8 mouse cellular contexts compared by ENCODE assay signal in the genomic region with DNA sequence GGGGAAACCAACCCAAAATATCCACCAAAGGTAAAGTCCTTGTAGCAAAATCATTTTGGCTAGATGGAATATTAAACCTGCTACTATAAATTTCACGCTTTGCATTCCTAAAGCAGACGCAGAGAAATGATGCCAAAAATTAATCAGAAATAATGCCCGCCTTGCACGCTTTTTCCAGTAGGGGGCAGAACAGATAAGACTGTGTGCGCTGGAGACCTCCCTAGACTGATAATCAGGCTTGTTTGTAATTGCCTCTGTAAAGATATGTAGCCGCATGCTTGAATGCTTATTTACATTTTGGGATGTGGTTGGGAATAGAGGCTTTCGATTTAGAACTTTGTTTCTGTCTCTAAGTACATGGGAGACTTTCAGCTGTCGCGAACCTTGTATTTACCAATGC.
DNase-seq lines count a peak whose midpoint lies in the region; ATAC-seq and TF ChIP-seq lines count a peak whose summit lies in the region.
"Had no signal": no experiment of that assay in that cellular context is flagged by ENCODE, and none has a peak within 500 bp of the region (broad histone marks: within the 10 kb centered on the region; RNA-seq: fewer than 3 reads in every experiment).

No protein-coding gene starts in this region.

- DNase-seq in kidney, postnatal 0 days (ENCODE audit: low spot score) = peak; percentile 68
- DNase-seq in brain, adult 2 months (ENCODE audit: low read depth, low spot score) = peak; percentile 61
- DNase-seq in forebrain, embryonic 14.5 days (ENCODE audit: low spot score) = peak; percentile 80
- DNase-seq in limb, embryonic 14.5 days (ENCODE audit: low spot score) = peak; percentile 45
- no peak for DNase-seq in spleen, postnatal 36 days (ENCODE audit: low spot score in 2 of 2)

- H3K4me3 ChIP-seq in kidney, postnatal 0 days (replicated peaks; ENCODE audit: low read depth, low read length) = no peak overlapping the region
- no peak overlapping the region for H3K4me3 ChIP-seq in kidney, embryonic 14.5 days (ENCODE audit: low read length)
- H3K4me3 ChIP-seq in E14TG2a.4 (replicated peaks; ENCODE audit: low read length) = no peak overlapping the region
- H3K4me3 ChIP-seq in forebrain, embryonic 14.5 days (ENCODE audit: low read depth, low read length) = no peak overlapping the region
- no peak overlapping the region for H3K4me3 ChIP-seq in limb, embryonic 14.5 days (replicated peaks; ENCODE audit: low read length)
- H3K4me3 ChIP-seq: embryonic facial prominence, embryonic 15.5 days had no signal

- H3K36me3 ChIP-seq in kidney, postnatal 0 days (ENCODE audit: insufficient read depth, low read length) = no peaks in the 10 kb centered on the region
- no peaks in the 10 kb centered on the region for H3K36me3 ChIP-seq in kidney, embryonic 14.5 days (ENCODE audit: control insufficient read depth, insufficient read depth, low read length)
- no peaks in the 10 kb centered on the region for H3K36me3 ChIP-seq in E14TG2a.4 (ENCODE audit: insufficient read depth, low read length)
- H3K36me3 ChIP-seq in forebrain, embryonic 14.5 days (ENCODE audit: control insufficient read depth, insufficient read depth, low read length) = no peaks in the 10 kb centered on the region
- H3K36me3 ChIP-seq in limb, embryonic 14.5 days (ENCODE audit: control insufficient read depth, insufficient read depth, low read length) = no peaks in the 10 kb centered on the region
- H3K36me3 ChIP-seq: embryonic facial prominence, embryonic 15.5 days had no signal

- H3K27me3 ChIP-seq in kidney, postnatal 0 days (ENCODE audit: insufficient read depth, low read length) = no peaks in the 10 kb centered on the region
- H3K27me3 ChIP-seq in kidney, embryonic 14.5 days (ENCODE audit: control insufficient read depth, insufficient read depth, low read length) = no peaks in the 10 kb centered on the region
- H3K27me3 ChIP-seq in E14TG2a.4 (ENCODE audit: insufficient read depth, low read length) = peaks cover 29% of the 10 kb centered on the region
- peaks cover 8% of the 10 kb centered on the region; the same call in 1 of the 2 replicates for H3K27me3 ChIP-seq in forebrain, embryonic 14.5 days (replicated peaks; ENCODE audit: control insufficient read depth, insufficient read depth, low read length)
- H3K27me3 ChIP-seq in limb, embryonic 14.5 days (ENCODE audit: control insufficient read depth, insufficient read depth, low read length) = no peaks in the 10 kb centered on the region
- H3K27me3 ChIP-seq: embryonic facial prominence, embryonic 15.5 days had no signal

- 51% methylated on average over 9 of the region's 9 CpGs for WGBS in kidney, postnatal 0 days
- WGBS in kidney, embryonic 14.5 days = 62% methylated on average over 9 of the region's 9 CpGs
- WGBS in forebrain, embryonic 14.5 days = 43% methylated on average over 9 of the region's 9 CpGs
- WGBS in limb, embryonic 14.5 days = 49% methylated on average over 9 of the region's 9 CpGs

- no peaks in the 10 kb centered on the region for H3K4me1 ChIP-seq in kidney, postnatal 0 days (replicated peaks; ENCODE audit: insufficient read depth, low read length)
- H3K4me1 ChIP-seq in kidney, embryonic 14.5 days (ENCODE audit: control insufficient read depth, insufficient read depth, low read length) = no peaks in the 10 kb centered on the region
- H3K4me1 ChIP-seq in E14TG2a.4 (replicated peaks; ENCODE audit: low read depth, low read length) = peaks cover 11% of the 10 kb centered on the region
- no peaks in the 10 kb centered on the region for H3K4me1 ChIP-seq in forebrain, embryonic 14.5 days (ENCODE audit: control insufficient read depth, insufficient read depth, low read length)
- H3K4me1 ChIP-seq in limb, embryonic 14.5 days (ENCODE audit: control insufficient read depth, insufficient read depth, low read length) = no peaks in the 10 kb centered on the region

- no peaks in the 10 kb centered on the region for H3K9me3 ChIP-seq in kidney, postnatal 0 days (replicated peaks; ENCODE audit: low read length)
- H3K9me3 ChIP-seq in kidney, embryonic 14.5 days (ENCODE audit: control insufficient read depth, low read length) = no peaks in the 10 kb centered on the region
- H3K9me3 ChIP-seq in E14TG2a.4 (ENCODE audit: low read length) = no peaks in the 10 kb centered on the region
- no peaks in the 10 kb centered on the region for H3K9me3 ChIP-seq in forebrain, embryonic 14.5 days (replicated peaks; ENCODE audit: control insufficient read depth, low read length)
- H3K9me3 ChIP-seq in limb, embryonic 14.5 days (ENCODE audit: control insufficient read depth, low read length) = no peaks in the 10 kb centered on the region
- H3K9me3 ChIP-seq: embryonic facial prominence, embryonic 15.5 days had no signal

- H3K27ac ChIP-seq in kidney, postnatal 0 days = no peak overlapping the region
- H3K27ac ChIP-seq in kidney, embryonic 14.5 days (ENCODE audit: low read depth, low read length) = no peak overlapping the region
- no peak overlapping the region for H3K27ac ChIP-seq in forebrain, embryonic 14.5 days (ENCODE audit: low read depth, low read length)
- no peak overlapping the region for H3K27ac ChIP-seq in limb, embryonic 14.5 days (replicated peaks; ENCODE audit: low read depth, low read length)
- H3K27ac ChIP-seq: embryonic facial prominence, embryonic 15.5 days had no signal

- TF ChIP-seq POLR2A in limb, embryonic 14.5 days (IDR thresholded peaks at IDR 0.05; ENCODE audit: borderline replicate concordance, extremely low read depth, insufficient read depth, insufficient read length) = no peak

- TF ChIP-seq CTCF in kidney, postnatal 0 days (IDR thresholded peaks at IDR 0.05; ENCODE audit: low read depth) = peak; percentile 76
- peak; percentile 88 for TF ChIP-seq CTCF in E14TG2a.4 (conservative IDR thresholded peaks at IDR 0.05; ENCODE audit: low read length)

- H3K9ac ChIP-seq in kidney, postnatal 0 days (ENCODE audit: low read depth, low read length) = no peak overlapping the region
- H3K9ac ChIP-seq in kidney, embryonic 14.5 days (ENCODE audit: low read depth, low read length) = no peak overlapping the region
- H3K9ac ChIP-seq in forebrain, embryonic 14.5 days (ENCODE audit: low read length) = no peak overlapping the region
- H3K9ac ChIP-seq in limb, embryonic 14.5 days (ENCODE audit: low read depth, low read length, severe bottlenecking) = no peak overlapping the region
- H3K9ac ChIP-seq: embryonic facial prominence, embryonic 15.5 days had no signal

- no peak for ATAC-seq in kidney, postnatal 0 days (replicated peaks; ENCODE audit: low FRiP score, low read depth)
- no peak for ATAC-seq in kidney, embryonic 14.5 days (ENCODE audit: low FRiP score, low TSS enrichment)
- 0 out of 2 replicates have a peak, but pooled peaks have one; percentile 50 for ATAC-seq in forebrain, embryonic 14.5 days
- no peak for ATAC-seq in limb, embryonic 14.5 days (ENCODE audit: low FRiP score, low read depth)

- no peak overlapping the region for H3K4me2 ChIP-seq in kidney, postnatal 0 days (ENCODE audit: low read length)
- no peak overlapping the region for H3K4me2 ChIP-seq in kidney, embryonic 14.5 days (replicated peaks; ENCODE audit: low read depth, low read length)
- no peak overlapping the region for H3K4me2 ChIP-seq in forebrain, embryonic 14.5 days (ENCODE audit: low read length)
- no peak overlapping the region for H3K4me2 ChIP-seq in limb, embryonic 14.5 days (replicated peaks; ENCODE audit: low read depth, low read length, severe bottlenecking)
- H3K4me2 ChIP-seq: embryonic facial prominence, embryonic 15.5 days had no signal

Comparison
In these comparisons a context has a peak if more than half of its experiments do, and no peak if none do; other contexts are left out.
1. DNase-seq: peak in kidney, postnatal 0 days (single experiment), brain, adult 2 months (single experiment), forebrain, embryonic 14.5 days (single experiment) and limb, embryonic 14.5 days (single experiment); none in spleen, postnatal 36 days (0 of 2).